Mouse (Mus musculus): ENCODE measurements at regions not wholly inside any gene's neighbourhood (a gene's known extent, or its start where the extent isn't known, plus 50 kb on each side); places are given as distances from the start of the nearest gene placed in this dataset.
A peak's percentile ranks its signal among the peaks of the same experiment; 100 is the strongest.
"Not testable (repeated sequence)": the region's sequence is repeated elsewhere in the genome, so short reads cannot be mapped to it uniquely, and the experiment has no call there.

GRCm38 (mm10) chr13:12931907-12932617, 73.1 kb downstream of the Prl2c2 start:
- TF ChIP-seq CTCF (IDR thresholded peaks at IDR 0.05; ENCODE audit: borderline replicate concordance, extremely low read depth, insufficient read depth, insufficient read length) = peak; percentile 3; the same call in 1 of the 2 replicates
- not testable (repeated sequence) for TF ChIP-seq POLR2A (IDR thresholded peaks at IDR 0.05; ENCODE audit: borderline replicate concordance, extremely low read depth, insufficient read depth, insufficient read length, poor library complexity, severe bottlenecking)
